Mouse (Mus musculus): ENCODE results near the gene Aen. TPM values are rescaled to one million over a fixed set of nuclear protein-coding genes. Genes with fewer than 3 reads are reported as not detected.

The Aen gene
- 10 to 100 TPM; 20.6 to 22.1 TPM for total RNA-seq (2021)
- long read RNA-seq, experiment 1, full-length matches to known transcripts, result 35 of 41 reads
- long read RNA-seq, experiment 1, partial matches to known transcripts, result 3 of 41 reads
- long read RNA-seq, experiment 1, other reads (novel, unspliced or antisense), result 3 of 41 reads
- long read RNA-seq, experiment 2, full-length matches to known transcripts, result 35 of 40 reads
- long read RNA-seq, experiment 2, partial matches to known transcripts, result 4 of 40 reads
- long read RNA-seq, experiment 2, other reads (novel, unspliced or antisense), result 1 of 40 reads

GRCm38 (mm10) chr7:78895653-78896333, at the start of gene Aen:
Gene Aen, plus strand, starts transcription at chr7:78895854.
- peak within 1 kb of the TSS; percentile 66 for H3K27ac ChIP-seq
- TF ChIP-seq CTCF (IDR thresholded peaks at IDR 0.05), result no peak
- intact Hi-C loops (cut with DNase I), result loop anchor here (10.0 kb wide), 1 partner anchor 321 kb away; no protein-coding TSS in a partner anchor
- peak; percentile 94 to 96 for DNase-seq (ENCODE audit: extremely low spot score in 1 of 2, low spot score in 2 of 2)
- H3K4me3 ChIP-seq, result peak within 1 kb of the TSS; percentile 80

GRCm38 (mm10) chr7:78846066-78846716, 49.5 kb upstream of the Aen start:
- intact Hi-C loops (cut with DNase I), result loop anchor here (2.0 to 5.0 kb wide), 4 partner anchors 36 to 55 kb away; no protein-coding TSS in a partner anchor
- Histone ChIP-seq H3K27ac (peak overlapping the region; percentile 93), H3K4me3 (peak overlapping the region; percentile 88)
- TF ChIP-seq CTCF (IDR thresholded peaks at IDR 0.05), result no peak
- no peak for DNase-seq (ENCODE audit: extremely low spot score in 1 of 2, low spot score in 2 of 2)

GRCm38 (mm10) chr7:78846737-78847434, 48.8 kb upstream of the Aen start, which contains the start of gene Det1:
Gene Det1, minus strand, starts transcription at chr7:78847263.
- intact Hi-C loops (cut with DNase I), result loop anchor here (2.0 to 5.0 kb wide), 4 partner anchors 35 to 56 kb away; no protein-coding TSS in a partner anchor
- peak within 1 kb of the TSS; percentile 93 for H3K27ac ChIP-seq
- H3K4me3 ChIP-seq, result peak within 1 kb of the TSS; percentile 88
- peak; percentile 91 for DNase-seq (ENCODE audit: extremely low spot score in 1 of 2, low spot score in 2 of 2)
- peak; percentile 90 for TF ChIP-seq CTCF (IDR thresholded peaks at IDR 0.05)

- TF ChIP-seq CTCF (IDR thresholded peaks at IDR 0.05), result no peak
- intact Hi-C loops (cut with DNase I), result no loop called here
- H3K4me3 ChIP-seq, result no peak overlapping the region
These were observed 41.6 kb upstream of the Aen start for GRCm38 (mm10) chr7:78854051-78854450.

GRCm38 (mm10) chr7:78855044-78855655, 40.5 kb upstream of the Aen start:
- H3K27ac ChIP-seq, result no peak overlapping the region
- intact Hi-C loops (cut with DNase I), result no loop called here
- TF ChIP-seq CTCF (IDR thresholded peaks at IDR 0.05), result no peak
- H3K4me3 ChIP-seq, result no peak overlapping the region
- no peak for DNase-seq (ENCODE audit: extremely low spot score in 1 of 2, low spot score in 2 of 2)

More at GRCm38 (mm10) chr7:78854051-78854450, 41.6 kb upstream of the Aen start:
- DNase-seq (ENCODE audit: extremely low spot score in 1 of 2, low spot score in 2 of 2), result no peak
- no peak overlapping the region for H3K27ac ChIP-seq

- no peak for TF ChIP-seq CTCF (IDR thresholded peaks at IDR 0.05)
- DNase-seq (ENCODE audit: extremely low spot score in 1 of 2, low spot score in 2 of 2), result no peak
- intact Hi-C loops (cut with DNase I), result no loop called here
- no peak overlapping the region for H3K4me3 ChIP-seq
- no peak overlapping the region for H3K27ac ChIP-seq
These were observed 31.7 kb upstream of the Aen start for GRCm38 (mm10) chr7:78863796-78864445.

- no peak for DNase-seq (ENCODE audit: extremely low spot score in 1 of 2, low spot score in 2 of 2)
- Histone ChIP-seq H3K4me3 (no peak overlapping the region), H3K27ac (no peak overlapping the region)
- TF ChIP-seq CTCF (IDR thresholded peaks at IDR 0.05), result no peak
- intact Hi-C loops (cut with DNase I), result no loop called here
These were observed 31.2 kb upstream of the Aen start for GRCm38 (mm10) chr7:78864446-78864802.

- H3K27ac ChIP-seq, result no peak overlapping the region
- intact Hi-C loops (cut with DNase I), result no loop called here
- no peak for DNase-seq (ENCODE audit: extremely low spot score in 1 of 2, low spot score in 2 of 2)
- no peak overlapping the region for H3K4me3 ChIP-seq
- no peak for TF ChIP-seq CTCF (IDR thresholded peaks at IDR 0.05)
These were observed 30.3 kb upstream of the Aen start for GRCm38 (mm10) chr7:78865212-78865949.

GRCm38 (mm10) chr7:78868731-78869130, 26.9 kb upstream of the Aen start:
- Histone ChIP-seq H3K27ac (no peak overlapping the region), H3K4me3 (no peak overlapping the region)
- no peak for DNase-seq (ENCODE audit: extremely low spot score in 1 of 2, low spot score in 2 of 2)
- intact Hi-C loops (cut with DNase I), result no loop called here
- TF ChIP-seq CTCF (IDR thresholded peaks at IDR 0.05), result no peak

GRCm38 (mm10) chr7:78872366-78872765, 23.3 kb upstream of the Aen start:
- no peak for TF ChIP-seq CTCF (IDR thresholded peaks at IDR 0.05)
- H3K27ac ChIP-seq, result no peak overlapping the region
- no peak for DNase-seq (ENCODE audit: extremely low spot score in 1 of 2, low spot score in 2 of 2)
- H3K4me3 ChIP-seq, result no peak overlapping the region
- intact Hi-C loops (cut with DNase I), result no loop called here

Data from left cerebral cortex, adult 2 months (tissue).